Mouse (Mus musculus) cortical plate, adult 2 months (tissue): ENCODE data around the gene Olfr1431.
"Not testable (repeated sequence)": the region's sequence is repeated elsewhere in the genome, so short reads cannot be mapped to it uniquely, and the experiment has no call there.

Experiments
- CTCF ChIP-seq: fragments of 200-500 bp; IDR thresholded peaks from 2 replicates; pipeline ENCODE4 v1.5.1; 2011; ENCODE audit warnings: mild to moderate bottlenecking, control low read depth, low read length; ENCODE audit not compliant: insufficient read depth; ENCODE audit errors: extremely low read depth
- POLR2A ChIP-seq: fragments of 200-500 bp; IDR thresholded peaks from 2 replicates; pipeline ENCODE4 v1.6.1; 2011; ENCODE audit warnings: mild to moderate bottlenecking, low read length, control low read depth; ENCODE audit not compliant: insufficient read depth; ENCODE audit errors: extremely low read depth

- not testable (repeated sequence) for TF ChIP-seq CTCF, POLR2A
Observed at GRCm38 (mm10) chr19:12199076-12199475, 1.4 kb upstream of the Olfr1431 start.
